8 mouse cellular contexts compared by ENCODE assay signal in the genomic region with DNA sequence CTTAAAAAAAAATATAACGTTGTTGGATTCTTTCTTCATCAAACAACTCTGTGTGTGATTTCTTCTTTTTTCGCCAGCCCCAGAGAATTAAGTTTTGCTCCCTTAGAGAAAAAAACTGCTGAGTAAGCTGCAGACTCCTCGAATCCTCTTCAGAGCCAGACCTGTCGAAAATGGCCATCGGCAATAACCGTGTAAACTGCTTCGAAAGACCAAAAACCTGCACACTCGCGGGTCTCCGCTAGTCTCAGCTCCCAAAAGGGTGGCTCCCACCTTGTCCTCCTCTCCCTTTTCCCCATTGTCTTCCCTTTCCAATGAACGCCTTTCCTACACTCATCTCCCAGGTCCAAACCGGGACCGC. TPM values are rescaled to one million over a fixed set of nuclear protein-coding genes. Genes with fewer than 3 reads are reported as not detected.
DNase-seq lines count a peak whose midpoint lies in the region; ATAC-seq and TF ChIP-seq lines count a peak whose summit lies in the region.

No protein-coding gene starts in this region.

- peak overlapping the region; percentile 37 for H3K4me3 ChIP-seq in kidney, embryonic 14.5 days (ENCODE audit: low read length)
- H3K4me3 ChIP-seq in embryonic facial prominence, embryonic 11.5 days (ENCODE audit: low read depth, low read length), result peak overlapping the region; percentile 24
- H3K4me3 ChIP-seq in intestine, embryonic 15.5 days (replicated peaks), result peak overlapping the region; percentile 39
- H3K4me3 ChIP-seq in midbrain, postnatal 0 days (ENCODE audit: low read depth, low read length), result peak overlapping the region; percentile 27; the same call in 1 of the 2 replicates
- no peak overlapping the region for H3K4me3 ChIP-seq in lung, postnatal 0 days (ENCODE audit: low read depth, low read length)

- H3K36me3 ChIP-seq in kidney, embryonic 14.5 days (ENCODE audit: control insufficient read depth, insufficient read depth, low read length), result no peaks in the 10 kb centered on the region
- no peaks in the 10 kb centered on the region for H3K36me3 ChIP-seq in embryonic facial prominence, embryonic 11.5 days (replicated peaks; ENCODE audit: control insufficient read depth, insufficient read depth, low read depth, low read length)
- no peaks in the 10 kb centered on the region for H3K36me3 ChIP-seq in intestine, embryonic 15.5 days
- H3K36me3 ChIP-seq in midbrain, postnatal 0 days (ENCODE audit: insufficient read depth, low read length), result no peaks in the 10 kb centered on the region
- H3K36me3 ChIP-seq in lung, postnatal 0 days (ENCODE audit: insufficient read depth, low read length), result no peaks in the 10 kb centered on the region

- TF ChIP-seq EP300 in lung, postnatal 0 days (IDR thresholded peaks at IDR 0.05), result no peak

- no peak overlapping the region for H3K9ac ChIP-seq in kidney, embryonic 14.5 days (ENCODE audit: low read depth, low read length)
- H3K9ac ChIP-seq in embryonic facial prominence, embryonic 11.5 days (replicated peaks; ENCODE audit: low read length), result no peak overlapping the region
- 0 out of 2 replicates have a peak overlapping the region, but pooled peaks have one; percentile 5 for H3K9ac ChIP-seq in intestine, embryonic 15.5 days
- H3K9ac ChIP-seq in midbrain, postnatal 0 days (replicated peaks; ENCODE audit: low read length, poor library complexity, severe bottlenecking), result no peak overlapping the region
- no peak overlapping the region for H3K9ac ChIP-seq in lung, postnatal 0 days (replicated peaks; ENCODE audit: low read depth)

- H3K27ac ChIP-seq in kidney, embryonic 14.5 days (ENCODE audit: low read depth, low read length), result no peak overlapping the region
- no peak overlapping the region for H3K27ac ChIP-seq in embryonic facial prominence, embryonic 11.5 days (replicated peaks; ENCODE audit: low read depth, low read length)
- H3K27ac ChIP-seq in intestine, embryonic 15.5 days, result no peak overlapping the region
- no peak overlapping the region for H3K27ac ChIP-seq in midbrain, postnatal 0 days (ENCODE audit: low read depth, low read length)
- H3K27ac ChIP-seq in lung, postnatal 0 days (ENCODE audit: low read length), result no peak overlapping the region

- ATAC-seq in kidney, embryonic 14.5 days (ENCODE audit: low FRiP score, low TSS enrichment), result no peak
- ATAC-seq in embryonic facial prominence, embryonic 11.5 days (replicated peaks; ENCODE audit: insufficient number of reproducible peaks, low FRiP score, low TSS enrichment, low read depth), result no peak
- peak; percentile 26; the same call in 1 of the 2 replicates for ATAC-seq in intestine, embryonic 15.5 days
- ATAC-seq in midbrain, postnatal 0 days (ENCODE audit: low FRiP score), result no peak
- ATAC-seq in lung, postnatal 0 days, result no peak
- no peak for ATAC-seq in erythroid progenitor cell, adult 5-6 weeks (replicated peaks; ENCODE audit: low FRiP score, poor library complexity, severe bottlenecking)

- H3K4me2 ChIP-seq in kidney, embryonic 14.5 days (replicated peaks; ENCODE audit: low read depth, low read length), result peak overlapping the region; percentile 51
- peak overlapping the region; percentile 52 for H3K4me2 ChIP-seq in embryonic facial prominence, embryonic 11.5 days (ENCODE audit: low read depth, low read length)
- H3K4me2 ChIP-seq in intestine, embryonic 15.5 days (replicated peaks), result peak overlapping the region; percentile 59
- peak overlapping the region; percentile 32 for H3K4me2 ChIP-seq in midbrain, postnatal 0 days (ENCODE audit: low read depth, low read length, poor library complexity, severe bottlenecking)
- no peak overlapping the region for H3K4me2 ChIP-seq in lung, postnatal 0 days (replicated peaks; ENCODE audit: low read depth, low read length)

- H3K9me3 ChIP-seq in kidney, embryonic 14.5 days (ENCODE audit: control insufficient read depth, low read length), result no peaks in the 10 kb centered on the region; the same call in 1 of the 2 replicates
- no peaks in the 10 kb centered on the region for H3K9me3 ChIP-seq in embryonic facial prominence, embryonic 11.5 days (replicated peaks; ENCODE audit: control insufficient read depth, low read length)
- H3K9me3 ChIP-seq in intestine, embryonic 15.5 days, result no peaks in the 10 kb centered on the region
- H3K9me3 ChIP-seq in midbrain, postnatal 0 days (ENCODE audit: low read length), result no peaks in the 10 kb centered on the region
- no peaks in the 10 kb centered on the region for H3K9me3 ChIP-seq in lung, postnatal 0 days (ENCODE audit: low read length)

- TF ChIP-seq CTCF in midbrain, postnatal 0 days (IDR thresholded peaks at IDR 0.05), result no peak
- no peak for TF ChIP-seq CTCF in lung, postnatal 0 days (IDR thresholded peaks at IDR 0.05)

- no peak for DNase-seq in kidney, postnatal 36 days
- peak; percentile 60 for DNase-seq in embryonic facial prominence, embryonic 11.5 days (ENCODE audit: low spot score)
- no peak for DNase-seq in midbrain, postnatal 0 days (ENCODE audit: low spot score)
- DNase-seq in urinary bladder, postnatal 10 days (ENCODE audit: low spot score), result no peak
- no peak for DNase-seq in lung, postnatal 0 days (ENCODE audit: low spot score)

- WGBS in kidney, embryonic 14.5 days, result 3% methylated on average over 13 of the region's 13 CpGs
- 2% methylated on average over 13 of the region's 13 CpGs for WGBS in embryonic facial prominence, embryonic 11.5 days
- 1% methylated on average over 13 of the region's 13 CpGs for WGBS in intestine, embryonic 15.5 days
- 5% methylated on average over 13 of the region's 13 CpGs for WGBS in midbrain, postnatal 0 days
- 3% methylated on average over 13 of the region's 13 CpGs for WGBS in lung, postnatal 0 days

- H3K4me1 ChIP-seq in kidney, embryonic 14.5 days (ENCODE audit: control insufficient read depth, insufficient read depth, low read length), result no peaks in the 10 kb centered on the region
- H3K4me1 ChIP-seq in embryonic facial prominence, embryonic 11.5 days (ENCODE audit: control insufficient read depth, insufficient read depth, low read length), result peaks cover 4% of the 10 kb centered on the region; the same call in 1 of the 2 replicates
- peaks cover 3% of the 10 kb centered on the region for H3K4me1 ChIP-seq in intestine, embryonic 15.5 days (replicated peaks)
- no peaks in the 10 kb centered on the region for H3K4me1 ChIP-seq in midbrain, postnatal 0 days (ENCODE audit: insufficient read depth, low read length)
- no peaks in the 10 kb centered on the region for H3K4me1 ChIP-seq in lung, postnatal 0 days (ENCODE audit: insufficient read depth, low read depth, low read length)

- peaks cover 93% of the 10 kb centered on the region for H3K27me3 ChIP-seq in kidney, embryonic 14.5 days (ENCODE audit: control insufficient read depth, insufficient read depth, low read length)
- peaks cover 64% of the 10 kb centered on the region for H3K27me3 ChIP-seq in embryonic facial prominence, embryonic 11.5 days (ENCODE audit: control insufficient read depth, insufficient read depth, low read length)
- peaks cover 81% of the 10 kb centered on the region for H3K27me3 ChIP-seq in intestine, embryonic 15.5 days (replicated peaks)
- H3K27me3 ChIP-seq in midbrain, postnatal 0 days (ENCODE audit: insufficient read depth, low read length), result peaks cover 81% of the 10 kb centered on the region
- peaks cover 72% of the 10 kb centered on the region for H3K27me3 ChIP-seq in lung, postnatal 0 days (replicated peaks; ENCODE audit: insufficient read depth, low read length)

RNA-seq across cellular contexts. Expression of gene BC107364, which starts 50.7 kb away (rescaled TPM):
- 0.20 TPM in 1 of 2 replicates, not detected in the other for polyA plus RNA-seq in kidney, embryonic 14.5 days (2014; fragmentation: Nextera tagmentation; extraction: Ambion mirVana)
- not detected in 2 replicates for polyA plus RNA-seq in embryonic facial prominence, embryonic 11.5 days (2014; fragmentation: Nextera tagmentation; extraction: Ambion mirVana)
- polyA plus RNA-seq in intestine, embryonic 15.5 days (2015; fragmentation: Nextera tagmentation; extraction: Ambion mirVana), result 0.14 and 0.20 TPM in 2 replicates
- total RNA-seq in midbrain, postnatal 0 days (2014; rRNA removed), result not detected in 2 replicates
- polyA plus RNA-seq in midbrain, postnatal 0 days (2015; fragmentation: Nextera tagmentation; extraction: Ambion mirVana), result not detected in 2 replicates
- polyA plus RNA-seq in lung, postnatal 0 days (2015; fragmentation: Nextera tagmentation; extraction: Ambion mirVana), result 0.12 and 0.19 TPM in 2 replicates
- not detected in 2 replicates for total RNA-seq in erythroid progenitor cell, adult 5-6 weeks (2015; ENCODE audit: low replicate concordance)
- not detected in 2 replicates for total RNA-seq in erythroid progenitor cell, adult 5-6 weeks (2017; ENCODE audit: low replicate concordance)
